Mouse (Mus musculus): ENCODE results near the gene Mrps16. TPM values are rescaled to one million over a fixed set of nuclear protein-coding genes. Genes with fewer than 3 reads are reported as not detected.

Mrps16 gene
- 117 and 138 TPM in 2 replicates for polyA plus RNA-seq (2015; fragmentation: Nextera tagmentation; extraction: Ambion mirVana)

DNA sequence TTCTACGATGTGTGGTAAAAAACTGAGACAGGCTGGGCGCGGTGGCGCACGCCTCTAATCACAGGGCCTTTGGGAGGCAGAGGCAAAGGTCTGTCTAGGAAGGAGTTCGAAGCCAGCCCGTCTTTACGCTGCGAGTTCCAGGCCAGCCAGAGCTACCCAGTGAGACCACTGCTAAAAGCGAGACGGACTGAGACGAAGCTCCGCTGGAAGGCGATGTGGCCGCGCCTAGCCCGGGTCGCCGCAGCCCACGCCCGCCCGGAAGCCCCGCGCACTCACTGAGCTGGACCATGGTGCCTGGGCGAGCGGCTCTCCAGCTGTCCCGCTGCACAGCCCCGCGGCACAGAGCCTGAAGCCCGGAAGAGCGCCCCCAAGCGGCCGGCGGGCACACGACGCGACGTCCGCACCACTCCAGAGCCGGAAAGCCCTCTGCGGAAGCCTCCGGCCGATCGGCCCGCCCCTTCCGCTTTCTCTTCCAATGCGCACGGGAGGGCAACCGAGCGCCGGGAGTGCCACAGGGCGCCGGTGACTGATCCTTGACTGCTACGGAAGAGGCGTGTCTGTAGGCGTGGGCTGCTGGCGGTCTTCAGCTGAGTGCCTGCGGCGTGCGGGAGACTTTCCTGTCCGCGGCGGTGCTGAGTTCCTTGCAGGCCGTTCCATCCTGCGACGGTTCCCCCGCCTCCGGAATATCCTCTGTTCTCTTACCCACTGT, at the start of gene Mrps16:
Gene Mrps16 (minus strand): TSS at position 430 of the 709 bp plus-strand sequence.

DNA sequence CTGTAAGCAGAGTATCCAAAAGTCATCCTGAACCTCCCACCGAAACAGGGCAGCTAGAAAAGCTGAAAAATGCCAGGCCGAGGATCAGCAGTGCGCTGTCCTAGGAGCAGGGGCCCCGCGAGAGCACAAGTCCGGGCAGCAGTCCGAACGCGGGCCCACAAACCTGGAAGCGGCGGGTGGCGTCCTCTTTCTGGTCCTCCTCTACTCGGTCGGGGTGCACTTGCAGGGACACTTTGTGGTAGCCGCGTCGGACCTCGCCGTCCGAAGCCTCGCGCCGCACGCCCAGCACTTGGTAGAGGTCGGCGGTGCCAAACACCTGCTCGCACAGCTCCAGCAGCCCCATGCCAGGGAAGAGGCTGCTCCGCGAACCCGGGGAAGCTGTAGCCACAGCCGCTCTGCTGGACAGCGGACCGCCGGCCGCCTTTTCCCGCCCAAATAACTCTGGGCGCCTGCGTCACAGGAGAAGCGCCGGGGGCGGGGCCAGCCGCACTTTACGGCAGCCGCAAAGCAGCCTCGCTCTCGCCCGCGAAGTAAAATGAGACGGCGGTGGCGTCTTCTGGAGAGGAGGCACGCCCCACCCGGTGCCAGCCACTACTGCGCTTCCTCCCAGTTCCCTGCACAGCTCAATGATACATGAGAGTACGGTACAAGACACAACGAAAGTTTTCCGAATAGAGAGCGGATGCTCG, 4.8 kb downstream of the Mrps16 start, which contains the start of gene Dnajc9:
Gene Dnajc9 (minus strand): TSS at position 470 of the 689 bp plus-strand sequence.

GRCm38 (mm10) chr14:20347991-20348541, 45.4 kb downstream of the Mrps16 start, which contains the start of the genes Ecd and Fam149b:
Ecd (minus strand) TSS chr14:20348121.
Fam149b (plus strand) TSS chr14:20348162.

Other genes with a start within 250 kb of the Mrps16 start
- 3.2 and 4.5 TPM in 2 replicates for gene Kcnk5, start 211.8 kb downstream of the Mrps16 start, polyA plus RNA-seq (2015; fragmentation: Nextera tagmentation; extraction: Ambion mirVana)
- gene Kcnk16, start 124.4 kb downstream of the Mrps16 start, polyA plus RNA-seq (2015; fragmentation: Nextera tagmentation; extraction: Ambion mirVana): 0.15 TPM in 1 of 2 replicates, not detected in the other
- gene Nudt13, start 98.9 kb downstream of the Mrps16 start, polyA plus RNA-seq (2015; fragmentation: Nextera tagmentation; extraction: Ambion mirVana): 14.6 and 25.8 TPM in 2 replicates
- 22.5 and 33.4 TPM in 2 replicates for gene Ecd, start 45.5 kb downstream of the Mrps16 start, polyA plus RNA-seq (2015; fragmentation: Nextera tagmentation; extraction: Ambion mirVana)
- 19.8 and 19.9 TPM in 2 replicates for gene Fam149b, start 45.5 kb downstream of the Mrps16 start, polyA plus RNA-seq (2015; fragmentation: Nextera tagmentation; extraction: Ambion mirVana)
- gene Dnajc9, start 4.7 kb downstream of the Mrps16 start, polyA plus RNA-seq (2015; fragmentation: Nextera tagmentation; extraction: Ambion mirVana): 68.1 and 85.6 TPM in 2 replicates
- gene Cfap70, start 58.6 kb upstream of the Mrps16 start, polyA plus RNA-seq (2015; fragmentation: Nextera tagmentation; extraction: Ambion mirVana): 1.4 and 1.7 TPM in 2 replicates
- 43.4 and 69.8 TPM in 2 replicates for gene Anxa7, start 86.5 kb upstream of the Mrps16 start, polyA plus RNA-seq (2015; fragmentation: Nextera tagmentation; extraction: Ambion mirVana)
- 0.35 TPM in 2 replicates for gene Mss51, start 103.3 kb upstream of the Mrps16 start, polyA plus RNA-seq (2015; fragmentation: Nextera tagmentation; extraction: Ambion mirVana)
- gene Ppp3cb, start 152.9 kb upstream of the Mrps16 start, polyA plus RNA-seq (2015; fragmentation: Nextera tagmentation; extraction: Ambion mirVana): 29.0 and 31.8 TPM in 2 replicates
- gene Usp54, start 247.4 kb upstream of the Mrps16 start, polyA plus RNA-seq (2015; fragmentation: Nextera tagmentation; extraction: Ambion mirVana): 2.5 and 3.9 TPM in 2 replicates

Data from adrenal gland, postnatal 0 days (tissue).